ENCODE assay signal across 26 mouse cellular contexts in genomic region chr1:44849366-44849951, GRCm38 (mm10).
A peak's percentile ranks its signal among the peaks of the same experiment; 100 is the strongest.
DNase-seq lines count a peak whose midpoint lies in the region; ATAC-seq lines count a peak whose summit lies in the region.
"Had no signal": no experiment of that assay in that cellular context is flagged by ENCODE, and none has a peak within 500 bp of the region (broad histone marks: within the 10 kb centered on the region; RNA-seq: fewer than 3 reads in every experiment).

No protein-coding gene starts in this region.

- no peak overlapping the region for H3K4me3 ChIP-seq in lung, embryonic 15.5 days
- H3K4me3 ChIP-seq in embryonic facial prominence, embryonic 14.5 days (ENCODE audit: low read depth, low read length) = no peak overlapping the region
- H3K4me3 ChIP-seq: forebrain, embryonic 15.5 days; hindbrain, embryonic 10.5 days; kidney, embryonic 15.5 days; left cerebral cortex, adult 2 months; liver, embryonic 13.5 days; megakaryocyte, embryonic 14.5 days; myocyte; neural tube, embryonic 13.5 days; stomach, embryonic 15.5 days had no signal

- no peaks in the 10 kb centered on the region for H3K9me3 ChIP-seq in lung, embryonic 15.5 days
- no peaks in the 10 kb centered on the region for H3K9me3 ChIP-seq in embryonic facial prominence, embryonic 14.5 days (ENCODE audit: control insufficient read depth, low read length)
- H3K9me3 ChIP-seq: forebrain, embryonic 15.5 days; hindbrain, embryonic 10.5 days; kidney, embryonic 15.5 days; liver, embryonic 13.5 days; megakaryocyte, embryonic 14.5 days; neural tube, embryonic 13.5 days; stomach, embryonic 15.5 days had no signal

- no peak overlapping the region for H3K27ac ChIP-seq in lung, embryonic 15.5 days
- H3K27ac ChIP-seq in embryonic facial prominence, embryonic 14.5 days (replicated peaks; ENCODE audit: low read depth, low read length) = no peak overlapping the region
- H3K27ac ChIP-seq: forebrain, embryonic 15.5 days; hindbrain, embryonic 10.5 days; kidney, embryonic 15.5 days; left cerebral cortex, adult 2 months; liver, embryonic 13.5 days; neural tube, embryonic 13.5 days; stomach, embryonic 15.5 days had no signal

- DNase-seq in embryo, embryonic 10 days (ENCODE audit: low spot score) = peak; percentile 9
- no peak for DNase-seq in embryo, embryonic 9.5 days (ENCODE audit: extremely low spot score)
- no peak for DNase-seq in lung, postnatal 4 days
- DNase-seq in embryonic facial prominence, embryonic 14.5 days (ENCODE audit: low spot score) = peak; percentile 33
- DNase-seq in mesoderm, embryonic 11.5 days (ENCODE audit: low read depth, low spot score) = peak; percentile 15
- DNase-seq: adrenal gland, postnatal 14 days; cerebellum, adult 8-10 months; gastrocnemius, postnatal 10 days; heart, adult 11 months; liver, embryonic 13.5 days; lung, postnatal 10 days; midbrain, embryonic 14.5 days; thymus, postnatal 25 days had no signal

- no peak overlapping the region for H3K9ac ChIP-seq in lung, embryonic 15.5 days
- H3K9ac ChIP-seq in embryonic facial prominence, embryonic 14.5 days (ENCODE audit: low read depth, low read length) = no peak overlapping the region
- H3K9ac ChIP-seq: forebrain, embryonic 15.5 days; kidney, embryonic 15.5 days; liver, embryonic 13.5 days; neural tube, embryonic 13.5 days; stomach, embryonic 15.5 days had no signal

- no peak overlapping the region for H3K4me2 ChIP-seq in lung, embryonic 15.5 days
- no peak overlapping the region for H3K4me2 ChIP-seq in embryonic facial prominence, embryonic 14.5 days (ENCODE audit: low read depth, low read length)
- H3K4me2 ChIP-seq: forebrain, embryonic 15.5 days; heart, embryonic 11.5 days; kidney, embryonic 15.5 days; liver, embryonic 13.5 days; neural tube, embryonic 13.5 days; stomach, embryonic 15.5 days had no signal

- 35% methylated on average over 4 of the region's 4 CpGs for WGBS in lung, embryonic 15.5 days
- 38% methylated on average over 4 of the region's 4 CpGs for WGBS in embryonic facial prominence, embryonic 14.5 days

- no peaks in the 10 kb centered on the region for H3K4me1 ChIP-seq in lung, embryonic 15.5 days
- no peaks in the 10 kb centered on the region for H3K4me1 ChIP-seq in embryonic facial prominence, embryonic 14.5 days (ENCODE audit: control insufficient read depth, insufficient read depth, low read length)
- H3K4me1 ChIP-seq: forebrain, embryonic 15.5 days; hindbrain, embryonic 10.5 days; liver, embryonic 13.5 days; megakaryocyte, embryonic 14.5 days; neural tube, embryonic 13.5 days; stomach, embryonic 15.5 days had no signal

- H3K36me3 ChIP-seq in lung, embryonic 15.5 days = no peaks in the 10 kb centered on the region
- H3K36me3 ChIP-seq in embryonic facial prominence, embryonic 14.5 days (ENCODE audit: control insufficient read depth, insufficient read depth, low read length) = no peaks in the 10 kb centered on the region
- H3K36me3 ChIP-seq: forebrain, embryonic 15.5 days; hindbrain, embryonic 10.5 days; kidney, embryonic 15.5 days; liver, embryonic 13.5 days; neural tube, embryonic 13.5 days; stomach, embryonic 15.5 days had no signal

- no peaks in the 10 kb centered on the region for H3K27me3 ChIP-seq in lung, embryonic 15.5 days
- no peaks in the 10 kb centered on the region for H3K27me3 ChIP-seq in embryonic facial prominence, embryonic 14.5 days (replicated peaks; ENCODE audit: control insufficient read depth, insufficient read depth, low read length)
- H3K27me3 ChIP-seq: forebrain, embryonic 15.5 days; kidney, embryonic 15.5 days; liver, embryonic 13.5 days; megakaryocyte, embryonic 14.5 days; neural tube, embryonic 13.5 days; stomach, embryonic 15.5 days had no signal

- ATAC-seq in lung, embryonic 15.5 days (ENCODE audit: borderline replicate concordance, extremely low read depth, low FRiP score, low TSS enrichment) = peak; percentile 72; the same call in 1 of the 2 replicates
- no peak for ATAC-seq in embryonic facial prominence, embryonic 14.5 days (ENCODE audit: low read depth)
- no peak for ATAC-seq in granulocyte monocyte progenitor cell, adult 5-6 weeks (replicated peaks; ENCODE audit: poor library complexity, severe bottlenecking)
- ATAC-seq: forebrain, embryonic 15.5 days; hindbrain, embryonic 16.5 days; intestine, embryonic 16.5 days had no signal

Comparison
In these comparisons a context has a peak if more than half of its experiments do, and no peak if none do; other contexts are left out.
1. DNase-seq: peak in embryo, embryonic 10 days (single experiment), embryonic facial prominence, embryonic 14.5 days (single experiment) and mesoderm, embryonic 11.5 days (single experiment); none in embryo, embryonic 9.5 days (single experiment) and lung, postnatal 4 days (0 of 2).